Mouse (Mus musculus): Measurements from ENCODE around the gene Heatr4. TPM values are rescaled to one million over a fixed set of nuclear protein-coding genes. Genes with fewer than 3 reads are reported as not detected.
"Not testable (repeated sequence)": the region's sequence is repeated elsewhere in the genome, so short reads cannot be mapped to it uniquely, and the experiment has no call there.

The Heatr4 gene
- total and polyA plus RNA-seq, 2 experiments from 2014 or later = 0.05 TPM; not detected in 1

DNA sequence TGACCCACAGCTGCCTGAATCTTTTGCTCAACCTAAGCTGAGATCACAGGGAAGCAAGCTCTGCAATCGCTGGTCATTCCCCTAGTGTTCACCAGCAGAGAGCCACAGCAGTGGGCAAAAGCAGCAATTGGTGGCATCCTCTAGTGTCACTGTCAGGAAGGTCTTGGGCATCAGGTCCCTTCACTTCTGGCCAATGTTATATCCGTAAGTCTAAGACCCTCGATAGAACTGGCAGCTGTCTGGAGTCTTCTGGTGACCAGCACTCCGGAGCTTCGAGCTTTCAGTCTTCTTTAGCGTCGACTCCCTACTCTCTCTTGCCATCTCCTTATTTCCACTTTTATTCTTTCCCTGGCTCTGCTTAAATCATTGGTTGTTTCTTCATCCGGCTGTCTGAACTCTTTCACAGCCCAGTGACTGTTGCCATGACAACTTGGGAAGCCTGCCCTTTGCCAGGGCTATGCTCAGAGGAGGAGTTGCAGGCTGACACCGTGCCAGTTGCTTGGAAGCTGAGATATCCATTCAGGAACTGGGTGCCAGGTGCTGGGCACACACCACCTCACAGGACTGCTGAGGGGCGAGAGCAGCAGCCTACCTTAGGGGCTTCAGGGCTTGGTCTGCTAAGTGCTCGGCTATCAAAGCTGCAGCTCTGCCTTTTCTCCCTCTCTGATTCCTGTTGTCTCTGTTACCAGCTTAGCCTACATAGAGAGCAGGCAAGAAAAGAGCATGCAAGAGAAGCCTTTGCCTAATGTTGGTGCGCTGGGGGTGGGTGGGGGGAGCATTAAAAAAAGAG, 26.8 kb upstream of the Heatr4 start:
- no peak for TF ChIP-seq CTCF (IDR thresholded peaks at IDR 0.05)
- ATAC-seq (ENCODE audit: low FRiP score) = peak; percentile 76
- H3K27me3 ChIP-seq (ENCODE audit: insufficient read depth, low read length) = no peaks in the 10 kb centered on the region

DNA sequence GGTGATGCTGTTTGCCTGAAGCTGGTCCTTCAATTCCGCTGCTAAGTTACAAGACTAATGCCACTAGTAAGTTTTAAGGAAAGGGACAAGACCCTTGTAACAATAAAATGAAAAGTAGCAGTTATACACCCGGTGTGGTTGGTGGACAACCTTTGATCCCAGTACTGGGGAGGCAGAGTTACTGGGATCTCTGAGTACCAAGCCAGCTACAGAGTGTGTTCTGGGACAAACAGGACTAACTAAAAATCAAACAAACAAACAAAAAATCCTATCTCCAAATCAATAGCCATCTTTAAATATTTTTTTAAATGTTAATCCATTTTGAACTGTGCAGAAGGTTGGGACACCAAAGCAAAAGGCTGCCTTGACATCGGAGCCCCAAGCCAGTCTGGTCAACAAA, 25.5 kb upstream of the Heatr4 start:
- DNase-seq (ENCODE audit: low spot score) = no peak
- Histone ChIP-seq H3K27ac (ENCODE audit: low read depth, low read length) (peak overlapping the region; percentile 14; the same call in 1 of the 2 replicates), H3K36me3 (ENCODE audit: insufficient read depth, low read length) (no peaks in the 10 kb centered on the region), H3K9ac (replicated peaks; ENCODE audit: low read length, poor library complexity, severe bottlenecking) (no peak overlapping the region; the same call in 1 of the 2 replicates), H3K9me3 (ENCODE audit: low read length) (no peaks in the 10 kb centered on the region), H3K4me3 (ENCODE audit: low read depth, low read length) (peak overlapping the region; percentile 45), H3K4me2 (ENCODE audit: low read depth, low read length, poor library complexity, severe bottlenecking) (peak overlapping the region; percentile 55), H3K4me1 (ENCODE audit: insufficient read depth, low read length) (peaks cover 9% of the 10 kb centered on the region; the same call in 1 of the 2 replicates), H3K27me3 (ENCODE audit: insufficient read depth, low read length) (no peaks in the 10 kb centered on the region)
- no peak for ATAC-seq (ENCODE audit: low FRiP score)
- no peak for TF ChIP-seq CTCF (IDR thresholded peaks at IDR 0.05)
- whole genome bisulfite sequencing = 63% methylated on average over 3 of the region's 3 CpGs

More for the DNA sequence above, 26.8 kb upstream of the Heatr4 start:
- Histone ChIP-seq H3K27ac (ENCODE audit: low read depth, low read length) (peak overlapping the region; percentile 59), H3K9me3 (ENCODE audit: low read length) (no peaks in the 10 kb centered on the region), H3K4me3 (ENCODE audit: low read depth, low read length) (peak overlapping the region; percentile 45), H3K36me3 (ENCODE audit: insufficient read depth, low read length) (no peaks in the 10 kb centered on the region), H3K9ac (replicated peaks; ENCODE audit: low read length, poor library complexity, severe bottlenecking) (0 out of 2 replicates have a peak overlapping the region, but pooled peaks have one; percentile 39), H3K4me2 (ENCODE audit: low read depth, low read length, poor library complexity, severe bottlenecking) (peak overlapping the region; percentile 55), H3K4me1 (ENCODE audit: insufficient read depth, low read length) (peaks cover 9% of the 10 kb centered on the region; the same call in 1 of the 2 replicates)
- DNase-seq (ENCODE audit: low spot score) = peak; percentile 96
- 12% methylated on average over 12 of the region's 12 CpGs for WGBS

GRCm38 (mm10) chr12:84009171-84009965, 24.7 kb upstream of the Heatr4 start, which contains the start of gene Acot1:
TSS of gene Acot1 (plus strand) at chr12:84009490.
- H3K27ac ChIP-seq (ENCODE audit: low read depth, low read length) = peak within 1 kb of the TSS; percentile 57
- H3K4me1 ChIP-seq (ENCODE audit: insufficient read depth, low read length); H3K36me3 ChIP-seq (ENCODE audit: insufficient read depth, low read length); H3K27me3 ChIP-seq (ENCODE audit: insufficient read depth, low read length); H3K9ac ChIP-seq (replicated peaks; ENCODE audit: low read length, poor library complexity, severe bottlenecking); H3K9me3 ChIP-seq (ENCODE audit: low read length): not testable (repeated sequence)
- DNase-seq (ENCODE audit: low spot score) (peak; percentile 89), ATAC-seq (ENCODE audit: low FRiP score) (peak; percentile 93)
- WGBS = 1% methylated on average over 46 of the region's 70 CpGs
- H3K4me2 ChIP-seq (ENCODE audit: low read depth, low read length, poor library complexity, severe bottlenecking) = peak within 1 kb of the TSS; percentile 55
- H3K4me3 ChIP-seq (ENCODE audit: low read depth, low read length) = peak within 1 kb of the TSS; percentile 45

GRCm38 (mm10) chr12:84008729-84009128, 24.1 kb upstream of the Heatr4 start:
- Histone ChIP-seq H3K27me3 (ENCODE audit: insufficient read depth, low read length) (no peaks in the 10 kb centered on the region), H3K27ac (ENCODE audit: low read depth, low read length) (peak overlapping the region; percentile 57), H3K4me2 (ENCODE audit: low read depth, low read length, poor library complexity, severe bottlenecking) (peak overlapping the region; percentile 55), H3K4me3 (ENCODE audit: low read depth, low read length) (peak overlapping the region; percentile 45), H3K9me3 (ENCODE audit: low read length) (no peaks in the 10 kb centered on the region), H3K36me3 (ENCODE audit: insufficient read depth, low read length) (no peaks in the 10 kb centered on the region), H3K9ac (replicated peaks; ENCODE audit: low read length, poor library complexity, severe bottlenecking) (no peak overlapping the region), H3K4me1 (ENCODE audit: insufficient read depth, low read length) (peaks cover 9% of the 10 kb centered on the region; the same call in 1 of the 2 replicates)
- TF ChIP-seq CTCF (IDR thresholded peaks at IDR 0.05) = no peak
- ATAC-seq (ENCODE audit: low FRiP score) = 0 out of 2 replicates have a peak, but pooled peaks have one; percentile 55
- DNase-seq (ENCODE audit: low spot score) = no peak
- WGBS = 33% methylated on average over 8 of the region's 8 CpGs

DNA sequence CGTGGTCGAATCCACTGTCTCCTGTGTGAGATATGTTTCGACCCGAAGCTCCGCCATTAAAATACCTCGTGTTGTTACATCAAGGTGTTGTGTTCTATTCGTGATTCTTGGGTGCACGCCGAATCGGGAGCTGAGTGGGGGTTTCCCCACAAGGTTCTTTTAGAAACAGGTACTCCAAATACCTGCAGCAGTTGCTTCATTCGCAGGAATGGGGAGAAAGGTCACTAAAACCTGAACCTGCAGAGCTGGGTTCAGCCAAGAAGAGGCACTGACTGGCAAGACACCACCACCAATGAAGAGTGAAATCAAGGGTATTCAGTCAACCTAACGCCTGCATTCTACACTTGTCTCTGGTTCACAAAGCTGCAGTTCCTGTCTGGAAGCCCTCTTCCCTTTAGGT, 23.6 kb upstream of the Heatr4 start:
- Histone ChIP-seq H3K4me1 (ENCODE audit: insufficient read depth, low read length) (peaks cover 9% of the 10 kb centered on the region; the same call in 1 of the 2 replicates), H3K4me3 (ENCODE audit: low read depth, low read length) (no peak overlapping the region), H3K27ac (ENCODE audit: low read depth, low read length) (peak overlapping the region; percentile 57), H3K9ac (replicated peaks; ENCODE audit: low read length, poor library complexity, severe bottlenecking) (no peak overlapping the region), H3K9me3 (ENCODE audit: low read length) (no peaks in the 10 kb centered on the region), H3K4me2 (ENCODE audit: low read depth, low read length, poor library complexity, severe bottlenecking) (no peak overlapping the region), H3K27me3 (ENCODE audit: insufficient read depth, low read length) (no peaks in the 10 kb centered on the region), H3K36me3 (ENCODE audit: insufficient read depth, low read length) (no peaks in the 10 kb centered on the region)
- DNase-seq (ENCODE audit: low spot score) (no peak), ATAC-seq (ENCODE audit: low FRiP score) (no peak)
- WGBS = 89% methylated on average over 11 of the region's 12 CpGs
- no peak for TF ChIP-seq CTCF (IDR thresholded peaks at IDR 0.05)
